Mouse (Mus musculus): ENCODE measurements around the gene Gm28047. TPM values are rescaled to one million over a fixed set of nuclear protein-coding genes. Genes with fewer than 3 reads are reported as not detected.
"Not testable (repeated sequence)": the region's sequence is repeated elsewhere in the genome, so short reads cannot be mapped to it uniquely, and the experiment has no call there.

Gm28047 gene
- total RNA-seq (2021), result 1 to 10 TPM in 1 of 2 experiments, under 1 TPM in 1; 0.57 to 1.8 TPM

GRCm38 (mm10) chr15:102624970-102625686, at the start of gene Gm28047, which contains the start of gene Atf7:
Gene Gm28047, minus strand, starts transcription at chr15:102625067.
Gene Atf7, minus strand, starts transcription at chr15:102625464.
- intact Hi-C loops (cut with DNase I), result loop anchor here (1.0 to 2.0 kb wide), 2 partner anchors 46 to 78 kb away; no protein-coding TSS in a partner anchor
- peak; percentile 99 for DNase-seq (ENCODE audit: low spot score in 2 of 2)

GRCm38 (mm10) chr15:102673548-102673947, 48.7 kb upstream of the Gm28047 start:
- peak; percentile 47 to 87 for DNase-seq (ENCODE audit: low spot score in 2 of 2)
- intact Hi-C loops (cut with DNase I), result no loop called here

DNA sequence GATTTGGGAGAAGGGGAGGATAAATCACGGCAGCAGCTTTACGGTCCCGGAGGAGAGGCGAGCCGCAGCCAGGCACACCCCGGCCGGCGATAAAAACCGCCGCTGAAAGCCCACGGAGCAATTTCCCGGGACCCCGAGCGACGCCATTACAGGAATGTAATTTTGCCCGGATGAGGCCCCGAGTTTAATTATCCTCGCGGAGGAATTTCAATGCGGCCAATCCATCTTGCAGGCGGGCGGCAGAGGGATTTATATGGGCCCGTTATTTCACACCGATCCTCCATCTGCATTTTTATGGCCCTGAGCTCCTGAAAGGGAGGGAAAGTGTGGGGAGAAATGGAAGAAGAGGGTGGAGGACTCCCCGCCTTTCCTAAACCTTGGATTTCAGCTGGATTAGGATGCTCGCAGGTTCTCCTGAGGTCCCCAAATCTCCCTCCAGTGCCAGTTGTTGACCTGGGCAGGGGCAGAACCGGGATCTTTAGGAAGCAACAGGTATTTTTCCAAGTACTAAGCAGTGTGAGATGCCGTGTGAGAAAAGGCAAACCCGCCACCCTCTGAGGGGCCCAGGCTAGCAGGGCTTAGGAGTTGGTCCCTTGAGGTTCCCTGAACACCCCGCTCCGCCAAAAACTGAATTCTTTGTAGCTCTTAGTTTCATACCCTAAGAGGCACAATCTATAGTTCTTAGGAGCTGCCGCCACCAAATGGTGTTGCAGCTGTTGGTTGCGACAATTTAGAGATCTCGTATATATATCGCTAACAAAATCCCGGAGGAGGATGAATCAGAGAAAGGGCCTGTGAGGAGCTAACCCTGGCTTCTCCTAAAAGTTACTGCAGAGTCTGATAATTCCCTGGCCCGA, 47.6 kb upstream of the Gm28047 start, which contains the start of gene Atp5g2:
TSS of gene Atp5g2 (minus strand) at position 138 of the 857 bp plus-strand sequence.
- intact Hi-C loops (cut with DNase I), result no loop called here
- DNase-seq (ENCODE audit: low spot score in 2 of 2), result peak; percentile 52

DNA sequence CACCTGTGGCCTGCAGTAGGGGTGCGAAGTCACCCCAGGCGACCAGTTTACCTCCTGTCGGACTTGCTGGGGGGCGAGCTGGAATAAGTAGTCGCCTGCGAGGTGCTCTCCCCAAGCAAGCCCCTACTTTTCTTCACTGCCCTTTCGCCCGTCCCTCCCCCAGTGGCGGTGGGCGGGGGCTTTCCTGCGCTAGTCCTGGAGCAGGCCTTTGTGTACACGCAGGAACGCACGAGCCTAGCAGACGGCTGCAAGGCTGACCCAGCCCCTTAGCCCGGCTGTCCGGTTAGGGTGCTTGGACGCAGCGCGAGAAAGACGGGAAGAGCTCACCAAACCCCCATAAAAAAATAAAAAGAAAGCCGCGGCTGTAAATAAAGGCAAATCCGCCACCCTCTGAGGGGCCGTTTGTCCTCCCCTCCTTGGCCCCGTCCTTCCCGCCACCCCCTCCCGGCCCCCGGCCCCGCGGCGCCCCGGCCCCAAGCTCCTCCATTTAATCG, 46.9 kb upstream of the Gm28047 start:
- intact Hi-C loops (cut with DNase I), result loop anchor here (1.0 to 2.0 kb wide), 4 partner anchors 46 to 153 kb away; partner anchors contain the start of genes Atf7, Gm28047 and Tarbp2
- DNase-seq (ENCODE audit: low spot score in 2 of 2), result peak; percentile 63 to 72

DNA sequence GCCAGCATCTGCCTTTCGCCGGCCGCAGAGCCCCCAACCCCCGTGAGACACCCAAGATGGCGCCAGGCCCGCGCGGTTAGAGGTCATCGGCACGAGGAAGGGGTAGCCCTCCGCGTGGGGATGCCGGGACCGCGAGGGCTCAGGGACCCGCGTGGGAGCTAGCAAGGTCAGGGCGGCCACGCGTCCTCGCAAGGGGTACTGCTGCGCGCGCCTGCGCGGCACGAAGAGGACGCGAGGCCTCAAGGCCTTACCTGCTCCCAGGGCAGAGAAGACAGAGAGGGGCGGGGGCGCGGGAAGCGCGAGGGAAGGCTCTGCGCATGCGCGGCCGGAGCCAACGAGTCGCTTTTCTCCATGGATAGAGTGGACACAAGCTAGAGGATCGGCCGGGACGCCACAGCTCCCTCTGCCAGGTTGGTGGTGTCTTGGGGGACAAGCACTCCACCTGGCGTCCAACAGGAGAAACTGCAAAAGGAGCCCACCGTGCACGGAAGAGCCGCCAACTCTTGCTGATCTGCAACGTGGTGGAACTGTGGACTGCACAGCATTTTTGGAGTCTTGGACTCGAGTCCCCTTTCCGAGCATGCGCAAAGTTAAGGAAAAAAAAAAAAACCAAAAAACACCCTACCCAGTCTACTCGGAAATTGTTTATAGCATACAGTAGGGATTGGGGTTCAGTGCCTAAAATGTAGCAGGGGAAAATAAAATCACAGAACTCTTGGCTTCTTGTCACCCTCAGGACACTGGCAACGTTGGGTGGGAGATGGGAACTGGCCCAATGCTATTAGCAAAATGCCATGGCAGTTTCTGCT, 46.1 kb upstream of the Gm28047 start:
- intact Hi-C loops (cut with DNase I), result loop anchor here (1.0 to 2.0 kb wide), 4 partner anchors 46 to 153 kb away; partner anchors contain the start of genes Atf7, Gm28047 and Tarbp2
- DNase-seq (ENCODE audit: low spot score in 2 of 2), result peak; percentile 98 to 99

- intact Hi-C loops (cut with DNase I), result loop anchor here (2.0 kb wide), 2 partner anchors 85 to 123 kb away; no protein-coding TSS in a partner anchor
- peak; percentile 38 to 45 for DNase-seq (ENCODE audit: low spot score in 2 of 2)
These were observed 45.4 kb upstream of the Gm28047 start for GRCm38 (mm10) chr15:102670281-102670680.

- no peak for DNase-seq (ENCODE audit: low spot score in 2 of 2)
- intact Hi-C loops (cut with DNase I), result no loop called here
These were observed 44.7 kb upstream of the Gm28047 start for GRCm38 (mm10) chr15:102669571-102669970.

GRCm38 (mm10) chr15:102665494-102665893, 40.6 kb upstream of the Gm28047 start:
- DNase-seq (ENCODE audit: low spot score in 2 of 2), result peak; percentile 39 to 63
- intact Hi-C loops (cut with DNase I), result no loop called here

- DNase-seq (ENCODE audit: low spot score in 2 of 2), result no peak
- intact Hi-C loops (cut with DNase I), result no loop called here
These were observed 39.0 kb upstream of the Gm28047 start for GRCm38 (mm10) chr15:102663825-102664224.

GRCm38 (mm10) chr15:102662601-102663000, 37.7 kb upstream of the Gm28047 start:
- intact Hi-C loops (cut with DNase I); DNase-seq (ENCODE audit: low spot score in 2 of 2): not testable (repeated sequence)

GRCm38 (mm10) chr15:102657926-102658381, 33.1 kb upstream of the Gm28047 start:
- DNase-seq (ENCODE audit: low spot score in 2 of 2), result peak in 1 of 2 experiments; percentile 72
- intact Hi-C loops (cut with DNase I), result no loop called here

DNA sequence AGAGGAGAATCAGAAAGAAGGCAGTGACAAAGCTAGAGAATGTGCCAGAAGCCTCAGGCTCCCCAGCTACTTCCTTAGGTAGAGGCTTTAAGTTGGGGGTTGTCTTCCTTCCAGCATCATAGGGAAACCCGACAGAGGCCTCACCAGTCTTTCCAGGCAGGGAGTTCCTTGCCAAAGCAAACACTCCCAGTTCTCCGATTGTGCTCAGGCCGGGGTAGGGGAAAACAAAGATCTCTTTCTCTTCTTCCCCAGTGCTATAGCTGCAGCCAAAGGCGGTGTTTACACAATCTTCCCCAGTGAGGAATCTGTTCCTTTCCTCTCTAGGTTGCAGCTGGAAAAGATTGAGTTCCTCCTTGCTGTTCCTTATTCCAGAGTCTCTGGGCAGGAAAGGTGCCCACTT, 31.8 kb upstream of the Gm28047 start:
- peak in 1 of 2 experiments; percentile 46 for DNase-seq (ENCODE audit: low spot score in 2 of 2)
- intact Hi-C loops (cut with DNase I), result no loop called here

DNA sequence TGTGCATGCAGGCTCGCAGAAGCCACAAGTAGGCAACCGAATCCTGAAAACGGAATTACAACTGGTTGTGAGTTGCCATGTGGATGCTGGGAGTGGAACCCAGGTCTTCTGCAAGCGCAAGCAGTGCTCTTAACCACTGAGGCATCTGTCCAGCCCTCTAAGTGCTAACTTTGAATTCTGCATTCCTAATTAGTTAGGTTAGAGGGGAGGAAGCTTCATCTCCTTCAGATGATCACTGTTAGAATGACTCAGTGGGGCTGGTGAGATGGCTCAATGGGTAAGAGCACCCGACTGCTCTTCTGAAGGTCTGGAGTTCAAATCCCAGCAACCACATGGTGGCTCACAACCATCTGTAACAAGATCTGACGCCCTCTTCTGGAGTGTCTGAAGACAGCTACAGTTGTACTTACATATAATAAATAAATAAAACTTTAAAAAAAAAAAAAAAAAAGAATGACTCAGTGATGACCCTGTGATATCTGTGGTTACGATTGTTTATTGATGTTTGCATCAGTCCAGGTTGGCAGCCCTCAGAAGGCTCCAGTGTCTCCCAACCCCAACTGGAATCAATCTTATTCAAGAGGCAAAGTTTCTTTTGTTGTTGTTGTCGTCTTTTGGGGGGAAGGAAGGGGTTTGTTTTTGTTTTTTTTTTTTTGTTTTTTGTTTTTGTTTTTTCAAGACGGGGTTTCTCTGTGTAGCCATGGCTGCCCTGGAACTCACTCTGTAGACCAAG, 27.2 kb upstream of the Gm28047 start:
- DNase-seq (ENCODE audit: low spot score in 2 of 2); intact Hi-C loops (cut with DNase I): not testable (repeated sequence)

DNA sequence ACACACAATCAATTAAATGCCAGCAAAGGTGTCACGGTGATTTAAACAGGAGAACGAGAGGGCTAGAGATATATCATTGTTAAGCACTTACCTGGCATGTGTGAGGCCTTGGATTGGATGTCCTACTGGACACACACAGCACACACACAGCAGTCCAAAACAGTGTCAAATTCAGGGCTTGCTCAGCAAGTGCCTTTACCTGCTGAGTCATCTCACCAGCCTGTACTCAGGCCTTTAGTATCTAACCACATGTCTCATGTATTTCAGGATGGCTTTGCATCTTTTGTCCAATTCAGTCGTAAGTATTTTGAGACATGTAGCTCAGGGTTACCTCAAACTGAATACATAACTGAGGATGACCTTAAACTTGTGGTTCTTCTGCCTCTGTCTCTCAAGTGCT, 26.2 kb upstream of the Gm28047 start:
- no peak for DNase-seq (ENCODE audit: low spot score in 2 of 2)
- intact Hi-C loops (cut with DNase I), result no loop called here

GRCm38 (mm10) chr15:102635817-102636216, 10.9 kb upstream of the Gm28047 start:
- peak; percentile 62 to 89 for DNase-seq (ENCODE audit: low spot score in 2 of 2)
- intact Hi-C loops (cut with DNase I), result no loop called here

GRCm38 (mm10) chr15:102634684-102635083, 9.8 kb upstream of the Gm28047 start:
- intact Hi-C loops (cut with DNase I), result no loop called here
- no peak for DNase-seq (ENCODE audit: low spot score in 2 of 2)

- intact Hi-C loops (cut with DNase I), result loop anchor here (1.0 to 2.0 kb wide), 2 partner anchors 46 to 79 kb away; no protein-coding TSS in a partner anchor
- DNase-seq (ENCODE audit: low spot score in 2 of 2), result no peak
These were observed 804 bp upstream of the Gm28047 start for GRCm38 (mm10) chr15:102625687-102626055.

DNA sequence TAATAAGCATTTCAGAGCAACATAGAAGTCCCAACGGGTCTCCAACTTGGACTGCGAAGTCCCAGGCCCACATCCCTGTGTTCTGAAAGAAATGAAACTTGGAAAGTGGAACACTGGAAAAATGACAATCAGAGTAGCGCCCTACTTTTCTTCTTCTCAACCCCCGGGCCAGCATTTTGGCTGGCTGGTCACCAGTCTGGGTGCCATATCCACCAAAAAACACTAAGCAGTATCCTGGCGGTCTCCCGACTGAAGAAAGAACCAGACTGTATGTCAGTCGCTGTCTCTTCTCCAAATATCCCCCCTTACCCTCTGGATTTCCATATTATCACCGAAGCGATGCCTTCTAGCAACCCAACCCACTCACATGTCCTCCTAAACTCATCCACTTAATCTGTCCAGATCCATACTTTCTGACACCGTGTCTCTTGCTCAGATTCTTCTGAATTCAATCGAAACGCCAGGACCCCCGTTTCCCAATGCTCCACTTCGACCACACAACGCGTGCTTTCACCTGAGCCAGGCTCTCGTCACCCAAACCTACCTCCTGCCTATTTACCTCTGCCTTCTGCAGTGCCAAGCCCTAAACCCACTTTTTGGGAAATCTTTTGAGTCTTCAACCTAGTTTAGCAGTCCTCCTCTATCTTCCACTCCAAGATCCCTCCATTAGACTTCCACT, 437 bp downstream of the Gm28047 start:
- DNase-seq (ENCODE audit: low spot score in 2 of 2), result peak; percentile 14 to 40
- intact Hi-C loops (cut with DNase I), result loop anchor here (2.0 kb wide), 1 partner anchor 78 kb away; no protein-coding TSS in a partner anchor

Data from left cerebral cortex, postnatal 25 days (tissue).